Comparison of ENCODE assay signal across 13 mouse cellular contexts in the genomic region with DNA sequence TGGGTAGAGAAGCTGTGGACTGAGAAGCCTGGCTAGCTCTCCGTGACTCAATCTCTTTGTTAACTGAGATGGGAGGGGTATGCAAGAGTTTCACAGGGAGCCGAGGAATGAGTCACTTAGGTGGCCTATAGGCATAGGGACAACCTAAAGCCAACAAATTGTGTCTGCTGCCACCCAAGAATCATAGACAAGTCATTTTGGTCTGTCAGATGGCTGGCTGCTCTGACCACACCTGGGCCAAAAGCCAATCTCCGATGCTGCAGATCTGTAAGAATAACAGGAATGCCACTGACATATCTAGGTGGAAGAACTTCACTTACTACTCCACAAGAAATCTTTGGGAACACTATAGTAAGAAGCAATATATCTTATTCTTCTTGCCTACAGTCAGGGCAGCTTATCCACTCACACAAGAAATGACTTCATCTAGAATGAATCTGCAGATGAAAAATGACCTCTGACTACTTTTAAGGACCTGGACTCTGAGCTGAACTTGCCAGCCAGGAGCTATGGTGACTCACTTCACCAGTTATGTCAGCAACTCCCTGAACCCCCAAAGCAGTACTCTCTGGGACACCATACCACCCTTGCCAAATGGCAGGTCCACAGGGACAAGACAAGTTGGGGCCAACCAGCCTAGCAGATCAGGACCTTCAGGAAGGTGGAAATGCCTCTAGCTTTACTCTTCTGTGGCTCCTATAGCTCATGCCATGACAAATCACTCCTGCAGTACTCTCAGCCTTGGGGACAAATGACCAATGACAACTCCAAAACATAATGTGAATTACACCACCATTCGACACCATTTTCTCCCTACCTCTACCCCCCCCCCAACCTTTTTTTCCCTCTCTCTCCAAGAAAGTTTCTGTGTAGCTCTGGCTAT. TPM values are rescaled to one million over a fixed set of nuclear protein-coding genes. Genes with fewer than 3 reads are reported as not detected.
DNase-seq lines count a peak whose midpoint lies in the region; ATAC-seq and TF ChIP-seq lines count a peak whose summit lies in the region.
"Had no signal": no experiment of that assay in that cellular context is flagged by ENCODE, and none has a peak within 500 bp of the region (broad histone marks: within the 10 kb centered on the region; RNA-seq: fewer than 3 reads in every experiment).

No protein-coding gene starts in this region.

- no peak for ATAC-seq in frontal cortex, adult (ENCODE audit: low TSS enrichment)

- DNase-seq in gastrocnemius, adult 2 months, result peak; percentile 69
- no peak for DNase-seq in gastrocnemius, postnatal 14 days
- peak; percentile 23 to 60 for DNase-seq in kidney, postnatal 25 days
- DNase-seq in kidney, adult 11 months, result no peak
- DNase-seq in adrenal gland, postnatal 10 days, result peak; percentile 72
- peak; percentile 63 for DNase-seq in skeletal muscle tissue, adult 2 months (ENCODE audit: low read depth, low spot score)
- no peak for DNase-seq in spleen, postnatal 14 days (ENCODE audit: low spot score in 2 of 2)
- DNase-seq: right cerebral cortex, adult 18-20 months had no signal

- intact Hi-C loops in gastrocnemius, adult 2 months (cut with DNase I), result loop anchor here (10.0 kb wide), 1 partner anchor 80 kb away; no protein-coding TSS in a partner anchor
- intact Hi-C loops in gastrocnemius, postnatal 14 days (cut with DNase I; ENCODE audit: low total_unique reads), result no loop called here

- H3K4me3 ChIP-seq in gastrocnemius, adult 2 months, result peak overlapping the region; percentile 26
- H3K4me3 ChIP-seq: midbrain, embryonic 10.5 days; neural tube, embryonic 12.5 days had no signal

- H3K27ac ChIP-seq in gastrocnemius, adult 2 months, result peak overlapping the region; percentile 82
- H3K27ac ChIP-seq: liver, embryonic 14.5 days; midbrain, embryonic 10.5 days; neural tube, embryonic 12.5 days had no signal

- TF ChIP-seq CTCF in gastrocnemius, adult 2 months (IDR thresholded peaks at IDR 0.05), result no peak

RNA-seq across cellular contexts. Expression of gene Csnk1d, which starts 6.4 kb away (rescaled TPM):
- total RNA-seq in gastrocnemius, adult 2 months (2021), result 10 to 100 TPM; 50.0 to 53.7 TPM
- total RNA-seq in gastrocnemius, postnatal 14 days (2021), result 10 to 100 TPM; 50.2 to 56.9 TPM
- total RNA-seq in adrenal gland, postnatal 10 days (2021), result 100 to 1,000 TPM; 129 to 131 TPM

RNA-seq across cellular contexts. Expression of gene Slc16a3, which starts 36.4 kb away (rescaled TPM):
- 100 to 1,000 TPM; 295 to 479 TPM for total RNA-seq in gastrocnemius, adult 2 months (2021)
- 100 to 1,000 TPM; 272 to 355 TPM for total RNA-seq in gastrocnemius, postnatal 14 days (2021)
- 10 to 100 TPM; 10.4 to 11.6 TPM for total RNA-seq in adrenal gland, postnatal 10 days (2021)

RNA-seq across cellular contexts. Expression of gene Ccdc57, which starts 52.0 kb away (rescaled TPM):
- total RNA-seq in gastrocnemius, adult 2 months (2021), result 1 to 10 TPM; 3.4 to 3.6 TPM
- total RNA-seq in gastrocnemius, postnatal 14 days (2021), result 1 to 10 TPM; 2.3 to 2.8 TPM
- total RNA-seq in adrenal gland, postnatal 10 days (2021), result 10 to 100 TPM in 1 of 2 experiments, 1 to 10 TPM in 1; 8.4 to 10.8 TPM

RNA-seq across cellular contexts. Expression of gene Cd7, which starts 54.5 kb away (rescaled TPM):
- total RNA-seq in gastrocnemius, adult 2 months (2021), result not detected
- total RNA-seq in gastrocnemius, postnatal 14 days (2021), result not detected
- total RNA-seq in adrenal gland, postnatal 10 days (2021), result 1 to 10 TPM; 1.7 to 2.8 TPM
- total RNA-seq: layer of hippocampus, postnatal 14 days had no signal

Comparison
In these comparisons a context has a peak if more than half of its experiments do, and no peak if none do; other contexts are left out.
1. DNase-seq: peak in gastrocnemius, adult 2 months (single experiment), kidney, postnatal 25 days (2 of 2), adrenal gland, postnatal 10 days (single experiment) and skeletal muscle tissue, adult 2 months (single experiment); none in gastrocnemius, postnatal 14 days (single experiment), kidney, adult 11 months (single experiment) and spleen, postnatal 14 days (0 of 2).
2. RNA of gene Slc16a3, which starts 36.4 kb away (total RNA-seq): 295 to 479 TPM in gastrocnemius, adult 2 months and 272 to 355 TPM in gastrocnemius, postnatal 14 days; 10.4 to 11.6 TPM in adrenal gland, postnatal 10 days; every median in the first group is over 10 times any median in the second.